Mouse (Mus musculus): ENCODE data around the gene Ciao2a.

- TF ChIP-seq CTCF (IDR thresholded peaks at IDR 0.05) (no peak), POLR2A (IDR thresholded peaks at IDR 0.05; ENCODE audit: insufficient read depth, low read depth, low read length) (no peak)
These were observed 48.3 kb upstream of the Ciao2a start for GRCm38 (mm10) chr9:66078072-66078471.
